Mouse (Mus musculus): Measurements from ENCODE around the gene Taok3. TPM values are rescaled to one million over a fixed set of nuclear protein-coding genes. Genes with fewer than 3 reads are reported as not detected.

The Taok3 gene
- 43.0 TPM for polyA plus RNA-seq (2014; fragmentation: Illumina TruSeq; extraction: RNeasy Lipid Tissue Mini Kit (QIAGEN cat#74804); ENCODE audit: low read depth, low replicate concordance)

DNA sequence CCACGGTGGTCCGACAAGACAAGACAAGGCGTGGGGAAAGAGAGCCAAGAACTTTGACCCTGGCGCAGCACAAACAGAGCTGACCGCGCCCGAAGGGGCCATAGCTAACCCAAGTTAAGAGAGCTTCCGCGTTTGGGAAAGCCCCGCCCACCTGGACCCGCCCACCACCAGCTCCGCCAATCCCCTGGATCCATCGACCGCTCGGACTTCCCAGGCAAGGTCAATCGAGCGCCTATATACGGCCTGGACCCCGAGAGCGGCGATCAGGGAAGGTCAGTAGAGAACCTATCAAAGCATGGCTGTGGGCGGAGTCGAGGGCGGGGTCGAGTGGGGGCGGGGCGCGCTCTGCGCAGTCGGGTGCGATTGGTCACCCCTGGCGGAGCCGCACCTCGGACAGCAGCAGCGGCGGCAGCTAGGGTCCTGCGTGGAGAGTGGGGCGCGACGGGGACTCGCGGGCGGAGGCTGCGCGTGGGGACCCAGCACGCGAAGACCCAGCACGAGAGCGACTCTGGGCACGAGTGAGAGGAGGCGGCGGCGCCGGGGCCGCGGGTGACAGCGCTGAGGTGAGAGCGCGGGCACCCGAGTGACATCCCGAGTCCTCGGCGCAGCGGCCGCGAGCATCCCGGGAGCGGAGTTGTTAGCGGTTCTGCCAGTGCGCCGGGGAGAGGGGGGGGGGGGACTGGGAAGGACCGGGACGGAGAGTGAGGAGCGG, at the start of gene Taok3:
TSS of gene Taok3 (plus strand) at position 353 of the 712 bp plus-strand sequence.

DNA sequence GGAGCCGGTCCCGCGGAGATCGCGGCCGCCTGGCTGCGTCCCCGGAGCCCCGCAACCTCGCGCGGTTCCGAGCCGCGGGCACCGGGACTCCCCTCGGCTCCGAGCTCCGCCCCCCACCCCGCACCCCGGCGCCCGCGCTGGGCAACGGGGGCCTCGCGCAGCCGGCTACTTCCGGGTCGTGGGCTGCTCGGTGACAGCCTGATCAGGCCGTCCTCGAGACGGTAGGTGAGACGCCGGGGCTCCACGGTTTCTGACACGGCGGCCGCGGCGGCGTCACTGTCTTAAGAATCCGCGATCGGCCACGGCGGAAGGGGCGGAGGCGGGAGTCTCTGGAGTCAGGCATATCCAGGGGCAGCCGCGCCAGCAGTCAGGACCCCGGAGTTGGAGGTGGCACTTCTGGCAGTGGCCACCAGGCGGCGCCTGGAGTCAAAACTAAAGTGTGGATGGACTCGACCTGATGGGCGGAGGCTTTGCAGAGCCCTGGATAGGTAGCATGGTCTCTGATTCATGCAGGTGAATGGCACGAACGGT, 4.0 kb upstream of the Taok3 start, which contains the start of gene Suds3:
TSS of gene Suds3 (minus strand) at position 278 of the 531 bp plus-strand sequence.

DNA sequence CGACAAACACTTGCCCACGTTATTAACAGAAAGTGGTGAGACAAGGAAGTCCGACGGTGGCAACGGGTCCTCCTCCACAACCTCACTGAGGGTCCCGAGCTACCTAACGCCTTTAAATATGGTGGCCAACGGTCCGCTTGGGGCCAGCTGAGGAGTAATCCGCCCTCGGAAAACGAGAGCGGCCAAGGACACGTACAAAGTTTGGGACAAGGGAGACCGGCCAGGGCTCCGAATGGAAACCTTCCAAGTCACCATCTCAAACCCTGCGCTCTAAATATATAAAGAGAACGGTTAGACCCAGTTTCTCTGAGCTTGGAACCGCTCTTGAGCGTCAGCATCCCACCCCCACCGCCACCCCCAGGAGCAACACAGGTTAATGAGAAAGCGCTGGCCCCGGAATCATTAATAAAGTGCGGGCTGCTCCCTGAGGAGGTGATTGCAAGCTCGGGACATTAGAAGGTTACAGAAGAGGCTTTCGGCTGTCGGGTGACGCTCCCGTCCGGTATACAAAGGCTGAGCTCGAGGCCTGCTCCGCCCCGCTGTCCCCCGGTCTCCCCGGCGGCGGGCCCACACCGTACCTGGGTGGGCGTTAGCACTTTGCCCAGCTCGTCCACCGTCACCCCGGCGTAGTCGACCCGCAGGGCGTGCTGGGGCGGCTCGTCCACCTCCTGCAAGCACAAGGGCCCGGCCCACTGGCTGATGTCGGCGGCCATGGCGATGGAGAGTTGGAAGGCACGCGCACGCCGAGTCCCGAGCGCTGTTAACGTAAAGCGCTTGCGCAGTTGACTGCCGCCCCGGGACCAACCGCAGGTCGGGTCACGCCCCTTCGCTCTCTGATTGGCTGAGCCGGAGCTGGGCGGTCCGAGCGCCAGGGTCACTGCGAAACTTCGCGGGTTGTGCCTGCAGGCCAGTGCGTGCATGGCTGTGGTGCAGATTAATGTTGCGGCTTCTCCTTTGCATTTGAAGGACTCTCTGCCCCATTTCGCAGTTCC, 167.2 kb downstream of the Taok3 start, which contains the start of gene Pebp1:
TSS of gene Pebp1 (minus strand) at position 795 of the 992 bp plus-strand sequence.

DNA sequence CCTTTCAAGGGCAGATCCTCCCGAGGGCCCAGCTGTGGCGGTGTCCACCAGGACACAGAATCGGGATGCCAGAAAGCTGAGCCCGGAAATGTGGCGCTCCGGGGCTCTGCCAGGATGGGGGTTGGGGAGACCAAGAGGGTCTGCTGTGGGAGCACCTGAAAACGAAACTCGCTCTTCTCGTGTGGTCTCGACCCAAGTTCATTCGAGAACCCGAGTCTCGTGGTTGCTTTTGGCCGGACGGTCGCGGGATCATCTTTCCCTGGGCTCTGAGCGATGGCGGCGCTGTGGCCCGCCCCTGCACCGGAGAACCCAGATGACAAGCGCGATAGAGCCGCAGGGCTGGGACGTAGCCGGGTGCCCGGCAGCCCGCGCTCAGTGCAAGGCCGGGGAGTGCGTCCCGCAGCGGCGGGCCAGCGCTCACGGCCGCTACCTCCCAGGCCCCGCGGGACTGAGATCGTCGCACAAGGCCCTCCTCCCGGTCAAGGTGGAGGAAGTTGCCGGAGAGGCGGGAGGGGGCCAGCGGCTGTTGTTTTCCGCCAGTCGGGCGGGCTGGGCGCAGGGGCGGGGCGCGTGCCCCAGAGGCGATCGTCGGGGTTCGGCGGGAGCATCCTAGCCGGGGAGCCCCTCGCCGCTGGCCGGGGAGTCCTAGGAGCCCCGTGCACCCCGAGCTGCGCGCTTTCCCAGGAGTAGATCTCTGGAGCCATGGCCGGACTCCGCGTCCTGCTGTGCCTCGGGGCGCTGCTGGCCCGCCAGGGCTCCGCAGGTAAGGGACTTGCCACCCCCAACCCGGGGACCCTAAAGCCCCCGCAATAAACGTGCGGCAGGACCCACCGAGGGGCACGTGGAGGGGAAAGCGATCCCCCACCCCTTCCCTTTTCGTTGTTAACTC, 199.1 kb downstream of the Taok3 start, which contains the start of gene Vsig10:
TSS of gene Vsig10 (plus strand) at position 343 of the 889 bp plus-strand sequence.

Other genes starting within 250 kb of the Taok3 start
- gene Suds3, start 4.0 kb upstream of the Taok3 start, polyA plus RNA-seq (2014; fragmentation: Illumina TruSeq; extraction: RNeasy Lipid Tissue Mini Kit (QIAGEN cat#74804); ENCODE audit: low read depth, low replicate concordance), result 30.8 TPM
- gene Pebp1, start 167.5 kb downstream of the Taok3 start, polyA plus RNA-seq (2014; fragmentation: Illumina TruSeq; extraction: RNeasy Lipid Tissue Mini Kit (QIAGEN cat#74804); ENCODE audit: low read depth, low replicate concordance), result 20.9 TPM
- 105 TPM for gene Vsig10, start 199.0 kb downstream of the Taok3 start, polyA plus RNA-seq (2014; fragmentation: Illumina TruSeq; extraction: RNeasy Lipid Tissue Mini Kit (QIAGEN cat#74804); ENCODE audit: low read depth, low replicate concordance)
- 15.4 TPM for gene Wsb2, start 237.2 kb downstream of the Taok3 start, polyA plus RNA-seq (2014; fragmentation: Illumina TruSeq; extraction: RNeasy Lipid Tissue Mini Kit (QIAGEN cat#74804); ENCODE audit: low read depth, low replicate concordance)